Mouse (Mus musculus) myocyte (in vitro differentiated cells): Measurements from ENCODE around the gene Tbc1d16.

Experiments used
- CEBPB ChIP-seq: IDR thresholded peaks from 2 replicates; pipeline ENCODE4 v1.6.1; 2011; ENCODE audit warnings: mild to moderate bottlenecking, moderate library complexity; ENCODE audit not compliant: poor library complexity, insufficient read depth, severe bottlenecking
- E2F4 ChIP-seq: IDR thresholded peaks from one replicate; pipeline ENCODE4 v1.6.1; 2011; ENCODE audit warnings: mild to moderate bottlenecking, control low read depth, moderate library complexity; ENCODE audit not compliant: insufficient read depth
- MAX ChIP-seq: IDR thresholded peaks from one replicate; pipeline ENCODE4 v1.6.1; 2011; ENCODE audit warnings: low read depth, mild to moderate bottlenecking, control low read depth
- MYOD1 ChIP-seq, 3 experiments: IDR thresholded peaks; one replicate each; pipeline ENCODE4 v1.6.1; 2011; ENCODE audit warnings: control low read depth in 2 of 3, low read depth in 2 of 3, mild to moderate bottlenecking in 2 of 3, moderate library complexity in 1 of 3; ENCODE audit not compliant: insufficient read length in 2 of 3, control insufficient read depth in 1 of 3
- MYOG ChIP-seq, 3 experiments: IDR thresholded peaks; one replicate each; pipeline ENCODE4 v1.6.1; 2011; ENCODE audit warnings: control low read depth in 2 of 3, low read depth in 2 of 3, mild to moderate bottlenecking in 2 of 3; ENCODE audit not compliant: insufficient read length in 2 of 3, control insufficient read depth in 1 of 3, insufficient read depth in 1 of 3
- POLR2A ChIP-seq: IDR thresholded peaks from one replicate; pipeline ENCODE4 v1.6.1; 2011; ENCODE audit warnings: low read depth, mild to moderate bottlenecking, control low read depth, moderate library complexity; ENCODE audit not compliant: insufficient read length
- POLR2AphosphoS2 ChIP-seq: IDR thresholded peaks from one replicate; pipeline ENCODE4 v1.6.1; 2011; ENCODE audit warnings: low read depth, control low read depth; ENCODE audit not compliant: insufficient read length
- REST ChIP-seq: IDR thresholded peaks from one replicate; pipeline ENCODE4 v1.6.1; 2011; ENCODE audit warnings: mild to moderate bottlenecking, control low read depth, moderate library complexity; ENCODE audit not compliant: insufficient read depth, insufficient read length
- TCF12 ChIP-seq: IDR thresholded peaks from one replicate; pipeline ENCODE4 v1.6.1; 2011; ENCODE audit warnings: mild to moderate bottlenecking, control low read depth; ENCODE audit not compliant: poor library complexity, insufficient read depth, severe bottlenecking

DNA sequence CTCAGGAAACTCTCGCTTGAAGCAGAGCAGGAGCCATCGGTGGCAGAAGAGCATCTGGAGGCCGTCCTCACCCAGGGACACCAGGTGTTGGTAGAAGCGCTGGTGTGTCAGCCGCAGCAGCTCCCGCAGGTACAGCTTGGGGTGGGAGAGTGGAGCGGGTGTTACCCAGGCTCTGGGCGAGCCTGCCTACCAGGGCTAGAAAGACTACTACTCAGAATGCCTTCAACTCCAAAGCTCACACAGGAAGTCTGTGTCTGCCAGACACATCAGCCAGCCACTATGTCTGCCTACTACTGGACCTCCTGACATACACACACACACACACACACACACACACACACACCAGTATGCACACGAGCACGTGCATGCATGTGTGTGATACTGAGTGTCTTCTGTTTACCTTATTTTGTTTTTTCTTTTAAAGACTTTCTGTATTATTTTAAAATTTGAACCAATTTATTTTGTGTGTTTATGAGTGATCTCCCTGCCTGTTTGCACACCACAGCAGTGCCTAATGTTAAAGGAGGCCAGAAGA lies 77.2 kb downstream of the Tbc1d16 start:
- TF ChIP-seq POLR2A (no peak), MYOD1 (IDR thresholded peaks at IDR 0.05; ENCODE audit: control insufficient read depth in 1 of 3, insufficient read length in 2 of 3, low read depth in 2 of 3) (no peak), CEBPB (no peak), E2F4 (no peak), TCF12 (no peak), MYOG (IDR thresholded peaks at IDR 0.05; ENCODE audit: control insufficient read depth in 1 of 3, insufficient read depth in 1 of 3, insufficient read length in 2 of 3, low read depth in 2 of 3) (no peak), MAX (no peak), POLR2AphosphoS2 (no peak), REST (no peak)
